Mouse (Mus musculus): Measurements from ENCODE around the gene Tmem223. TPM values are rescaled to one million over a fixed set of nuclear protein-coding genes. Genes with fewer than 3 reads are reported as not detected.

Tmem223 gene
- total RNA-seq, 1 experiment from 2014 or later, result 39.0 TPM

Other genes starting within 250 kb of the Tmem223 start
- not detected for gene Slc22a8, start 179.7 kb upstream of the Tmem223 start, total RNA-seq (2023)
- gene Slc22a6, start 153.0 kb upstream of the Tmem223 start, total RNA-seq (2023), result not detected
- gene Chrm1, start 107.2 kb upstream of the Tmem223 start, total RNA-seq (2023), result not detected
- gene Slc3a2, start 47.6 kb upstream of the Tmem223 start, total RNA-seq (2023), result 174 TPM
- gene Wdr74, start 35.2 kb upstream of the Tmem223 start, total RNA-seq (2023), result 92.0 TPM
- 7.7 TPM for gene 1700092M07Rik, start 30.3 kb upstream of the Tmem223 start, total RNA-seq (2023)
- 251 TPM for gene Stx5a, start 29.6 kb upstream of the Tmem223 start, total RNA-seq (2023)
- gene Nxf1, start 13.9 kb upstream of the Tmem223 start, total RNA-seq (2023), result 533 TPM
- gene Tmem179b, start 3.5 kb downstream of the Tmem223 start, total RNA-seq (2023), result 68.8 TPM
- 10.7 TPM for gene Taf6l, start 15.4 kb downstream of the Tmem223 start, total RNA-seq (2023)
- gene Polr2g, start 27.6 kb downstream of the Tmem223 start, total RNA-seq (2023), result 62.8 TPM
- gene Zbtb3, start 31.6 kb downstream of the Tmem223 start, total RNA-seq (2023), result 0.77 TPM
- gene Ttc9c, start 48.3 kb downstream of the Tmem223 start, total RNA-seq (2023), result 25.7 TPM
- gene Hnrnpul2, start 49.0 kb downstream of the Tmem223 start, total RNA-seq (2023), result 104 TPM
- 8.5 TPM for gene AC129217.1, start 58.8 kb downstream of the Tmem223 start, total RNA-seq (2023)
- gene Bscl2, start 66.5 kb downstream of the Tmem223 start, total RNA-seq (2023), result 39.8 TPM
- not detected for gene Gng3, start 68.2 kb downstream of the Tmem223 start, total RNA-seq (2023)
- 1.0 TPM for gene Lrrn4cl, start 79.8 kb downstream of the Tmem223 start, total RNA-seq (2023)
- 118 TPM for gene Ubxn1, start 100.5 kb downstream of the Tmem223 start, total RNA-seq (2023)
- 36.8 TPM for gene Uqcc3, start 109.9 kb downstream of the Tmem223 start, total RNA-seq (2023)
- gene Lbhd1, start 112.7 kb downstream of the Tmem223 start, total RNA-seq (2023), result 15.5 TPM
- gene Gm49403, start 112.9 kb downstream of the Tmem223 start, total RNA-seq (2023), result not detected
- 28.3 TPM for gene 1810009A15Rik, start 117.9 kb downstream of the Tmem223 start, total RNA-seq (2023)
- not detected for gene Gm49416, start 117.9 kb downstream of the Tmem223 start, total RNA-seq (2023)
- gene Ints5, start 122.0 kb downstream of the Tmem223 start, total RNA-seq (2023), result 21.0 TPM
- 133 TPM for gene Ganab, start 127.1 kb downstream of the Tmem223 start, total RNA-seq (2023)
- 47.9 TPM for gene B3gat3, start 149.4 kb downstream of the Tmem223 start, total RNA-seq (2023)
- 4.2 TPM for gene Rom1, start 158.4 kb downstream of the Tmem223 start, total RNA-seq (2023)
- gene Eml3, start 158.6 kb downstream of the Tmem223 start, total RNA-seq (2023), result 81.1 TPM
- 190 TPM for gene Mta2, start 170.9 kb downstream of the Tmem223 start, total RNA-seq (2023)
- 37.9 TPM for gene Tut1, start 182.9 kb downstream of the Tmem223 start, total RNA-seq (2023)
- 593 TPM for gene Eef1g, start 196.0 kb downstream of the Tmem223 start, total RNA-seq (2023)
- 73.0 TPM for gene Ahnak, start 218.3 kb downstream of the Tmem223 start, total RNA-seq (2023)